Mouse (Mus musculus) ovary, adult 10 weeks (tissue): ENCODE data around the gene Dzank1. TPM values are rescaled to one million over a fixed set of nuclear protein-coding genes. Genes with fewer than 3 reads are reported as not detected.

ENCODE experiments used
- polyA plus RNA-seq: library from polyadenylated mRNA; stranded (reverse); fragments of 350-450 nt; fragmentation: Illumina TruSeq; extraction: RNeasy Lipid Tissue Mini Kit (QIAGEN cat#74804); gene quantifications from one replicate; pipeline ENCODE4 v1.2.3, GENCODE M21; 2014

The Dzank1 gene
- polyA plus RNA-seq, result 4.5 TPM

DNA sequence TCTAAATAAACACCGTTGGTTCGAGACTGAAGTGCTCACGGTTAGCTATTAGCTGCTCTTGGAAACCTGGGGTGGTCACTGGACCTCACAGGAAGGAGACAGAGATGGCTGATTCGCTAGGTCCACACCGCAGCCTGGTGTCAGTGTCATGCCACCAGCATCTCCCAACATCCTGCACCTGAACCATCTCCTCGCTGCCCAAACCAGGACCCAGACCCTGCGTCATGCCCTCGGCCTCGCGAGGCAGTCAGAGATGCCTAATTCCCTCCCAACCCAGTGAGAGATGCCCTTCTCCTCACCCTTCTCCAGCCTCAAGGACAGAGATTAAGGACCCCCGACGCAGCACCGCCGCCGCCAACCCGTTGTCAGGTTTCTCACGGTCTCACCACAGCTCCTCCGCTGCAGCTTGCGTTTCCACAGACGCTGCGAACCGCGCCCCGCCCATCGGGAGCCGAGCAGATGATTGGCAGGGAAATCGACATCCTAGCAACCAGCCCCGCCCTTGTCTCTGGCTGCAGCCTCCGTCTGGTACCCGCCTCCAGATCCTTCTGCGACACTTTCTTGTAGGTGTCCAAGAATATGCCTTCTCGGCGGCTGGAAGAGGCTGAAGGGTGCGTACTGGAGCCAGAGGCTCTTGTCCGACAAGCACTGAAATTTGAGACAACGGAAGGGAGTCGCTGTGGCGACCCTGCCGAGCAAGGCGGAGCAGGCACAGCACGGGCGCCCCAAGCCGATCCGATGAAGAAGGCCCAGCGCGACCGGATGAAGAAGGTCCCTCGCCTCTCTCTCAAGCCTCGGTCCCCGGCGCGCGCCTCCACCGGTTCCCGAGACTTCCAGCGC is at the start of gene Dzank1, which contains the start of gene Polr3f:
Gene Dzank1 (minus strand): TSS at position 434 of the 840 bp plus-strand sequence.
Gene Polr3f (plus strand): TSS at position 738 of the 840 bp plus-strand sequence.

DNA sequence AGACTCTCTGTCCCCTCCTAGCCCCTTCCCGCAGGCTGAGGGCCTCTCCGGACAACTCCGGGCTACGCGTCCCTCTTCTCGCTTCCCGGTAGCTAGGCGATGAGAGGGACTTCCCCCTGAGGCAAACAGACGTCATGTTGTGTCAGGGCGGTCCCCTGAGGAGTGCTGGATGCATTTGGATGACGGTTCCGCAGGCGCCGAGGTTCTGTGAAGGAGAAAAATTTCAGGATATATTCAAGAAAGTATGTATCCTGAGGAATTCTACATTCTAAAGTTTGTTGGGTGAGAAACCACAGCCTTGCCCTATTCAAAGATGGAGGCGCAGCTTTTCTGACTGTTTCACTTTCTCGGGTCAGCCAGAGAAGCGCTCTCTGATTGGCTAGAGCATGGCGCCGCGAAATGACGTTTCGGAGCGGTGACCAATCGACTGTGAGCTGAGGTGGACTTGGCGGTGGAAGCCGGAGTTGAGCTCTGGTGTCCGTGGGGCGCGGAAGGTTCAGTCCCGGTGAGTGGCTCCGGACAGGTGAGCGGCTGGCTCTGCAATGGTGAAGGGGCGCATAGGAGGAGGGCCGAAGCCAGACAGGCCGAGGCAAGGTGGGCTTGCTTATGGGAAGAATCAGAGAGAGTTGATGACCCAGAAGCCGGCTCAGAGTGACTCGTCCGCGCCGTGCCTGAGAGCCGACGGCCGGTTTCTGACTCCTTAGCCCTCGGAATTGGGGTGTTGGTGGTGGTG is 28.8 kb upstream of the Dzank1 start, which contains the start of gene Sec23b:
Gene Sec23b (plus strand): TSS at position 410 of the 733 bp plus-strand sequence.

DNA sequence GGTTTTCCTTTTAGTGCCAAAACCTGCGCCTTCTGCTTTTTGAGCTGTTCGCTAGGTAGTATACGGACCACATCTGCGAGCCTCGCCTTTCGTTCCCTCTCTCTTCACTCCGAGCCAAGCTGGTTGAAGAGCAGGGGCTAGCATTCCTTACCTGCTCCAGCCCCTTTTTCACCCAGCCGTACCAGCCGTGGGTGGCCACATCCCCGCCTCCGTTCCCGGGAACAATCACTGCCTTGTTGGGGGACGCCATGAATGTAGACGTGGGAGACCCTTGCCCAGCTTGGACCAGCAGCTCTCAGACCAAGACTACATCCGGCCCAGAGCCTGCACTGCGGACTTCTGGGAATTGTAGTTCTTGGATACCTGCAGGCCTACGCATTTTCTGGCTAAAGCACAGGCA is 23.3 kb upstream of the Dzank1 start, which contains the start of gene Rbbp9:
Gene Rbbp9 (minus strand): TSS at position 341 of the 400 bp plus-strand sequence.

Other genes with a start within 250 kb of the Dzank1 start
- not detected for gene Ovol2, start 195.3 kb downstream of the Dzank1 start, polyA plus RNA-seq
- gene Kat14, start 158.4 kb downstream of the Dzank1 start, polyA plus RNA-seq, result 10.7 TPM
- 4.3 TPM for gene Pet117, start 158.4 kb downstream of the Dzank1 start, polyA plus RNA-seq
- 58.4 TPM for gene Polr3f, start 304 bp upstream of the Dzank1 start, polyA plus RNA-seq
- 148 TPM for gene Rbbp9, start 23.5 kb upstream of the Dzank1 start, polyA plus RNA-seq
- gene Sec23b, start 28.8 kb upstream of the Dzank1 start, polyA plus RNA-seq, result 114 TPM
- gene Smim26, start 66.6 kb upstream of the Dzank1 start, polyA plus RNA-seq, result 14.4 TPM
- gene Dtd1, start 72.5 kb upstream of the Dzank1 start, polyA plus RNA-seq, result 28.3 TPM